Mouse (Mus musculus) cerebellum, adult 2 months (tissue): ENCODE measurements around the gene Hao2. TPM values are rescaled to one million over a fixed set of nuclear protein-coding genes. Genes with fewer than 3 reads are reported as not detected.

Experiments used
- DNase-seq, 2 experiments: peaks; one replicate each; pipeline ENCODE4 v3.0.0; 2021
- H3K27ac ChIP-seq: fragments of 200-500 bp; 2 replicates; pipeline ENCODE4 v1.5.1; 2012; ENCODE audit warnings: low read length, control low read depth, inconsistent platforms; ENCODE audit not compliant: insufficient read depth
- H3K27me3 ChIP-seq: fragments of 200-500 bp; 2 replicates; pipeline ENCODE4 v1.6.1; 2012; ENCODE audit warnings: inconsistent platforms, mild to moderate bottlenecking, low read length, moderate library complexity; ENCODE audit not compliant: control insufficient read depth, insufficient read depth
- H3K4me1 ChIP-seq: fragments of 200-500 bp; 2 replicates; pipeline ENCODE4 v1.6.1; 2011; ENCODE audit warnings: low read length; ENCODE audit not compliant: control insufficient read depth, insufficient read depth
- H3K4me3 ChIP-seq: fragments of 200-500 bp; replicated peaks from 2 replicates; pipeline ENCODE3; 2011; ENCODE audit warnings: mild to moderate bottlenecking, low read depth, low read length, control low read depth; ENCODE audit not compliant: insufficient read depth
- CTCF ChIP-seq: fragments of 200-500 bp; IDR thresholded peaks from 2 replicates; pipeline ENCODE4 v1.5.1; 2011; ENCODE audit warnings: low read depth, mild to moderate bottlenecking, control low read depth, low read length, moderate library complexity, borderline replicate concordance; ENCODE audit not compliant: insufficient read depth
- POLR2A ChIP-seq: fragments of 200-500 bp; IDR thresholded peaks from 2 replicates; pipeline ENCODE4 v1.6.1; 2011; ENCODE audit warnings: low read length, control low read depth, borderline replicate concordance; ENCODE audit not compliant: insufficient read depth
- WGBS: fragments of 180-500 bp; shearing (Covaris S2); methylation state at CpG from one replicate; pipeline ENCODE4 v1.1.7; 2018; 5-methylcytosine and 5-hydroxymethylcytosine counted together
- polyA plus RNA-seq: library from polyadenylated mRNA; depleted of rRNA; stranded (reverse); fragments of >200 nt; gene quantifications from 2 replicates; pipeline ENCODE4 v1.2.3, GENCODE M21; 2012

Gene Hao2
- polyA plus RNA-seq, 1 experiment = not detected

GRCm38 (mm10) chr3:98931836-98932235 lies 38.8 kb upstream of the Hao2 start:
- Histone ChIP-seq H3K27ac (no peak overlapping the region), H3K4me1 (no peaks in the 10 kb centered on the region), H3K27me3 (no peaks in the 10 kb centered on the region), H3K4me3 (no peak overlapping the region)
- WGBS = 15% methylated on average over 1 of the region's 1 CpGs
- DNase-seq = no peak
- TF ChIP-seq CTCF = no peak

DNA sequence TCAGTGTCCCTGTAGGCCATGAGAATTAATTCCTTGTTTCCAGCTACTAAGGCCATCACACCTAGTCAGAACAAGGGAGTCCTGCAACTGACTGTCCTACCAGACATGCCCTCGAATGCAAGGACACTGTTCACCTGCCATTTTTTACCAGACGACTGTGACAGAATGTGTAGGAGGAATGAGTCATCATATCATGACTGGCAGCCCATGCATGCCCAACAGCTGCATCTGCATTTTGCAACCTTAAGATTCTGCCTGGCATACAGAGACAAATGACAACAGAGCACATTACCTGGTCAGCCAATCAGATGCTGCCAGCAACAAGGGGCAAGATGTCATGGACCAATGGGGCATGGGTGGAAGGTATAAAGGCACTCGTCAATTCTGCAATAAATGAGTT lies 27.4 kb upstream of the Hao2 start:
- no peaks in the 10 kb centered on the region for H3K27me3 ChIP-seq
- TF ChIP-seq CTCF (no peak), POLR2A (no peak)
- no peak for DNase-seq
- H3K27ac ChIP-seq = no peak overlapping the region
- 74% methylated on average over 3 of the region's 3 CpGs for WGBS
- H3K4me3 ChIP-seq = no peak overlapping the region
- no peaks in the 10 kb centered on the region for H3K4me1 ChIP-seq

GRCm38 (mm10) chr3:98917260-98917659 lies 24.2 kb upstream of the Hao2 start:
- TF ChIP-seq CTCF (no peak), POLR2A (no peak)

GRCm38 (mm10) chr3:98916856-98917255 lies 23.8 kb upstream of the Hao2 start:
- H3K27me3 ChIP-seq = no peaks in the 10 kb centered on the region
- no peak overlapping the region for H3K27ac ChIP-seq
- H3K4me3 ChIP-seq = no peak overlapping the region
- no peak for TF ChIP-seq POLR2A
- no peak for TF ChIP-seq CTCF
- DNase-seq = no peak
- WGBS = 77% methylated on average over 2 of the region's 2 CpGs
- H3K4me1 ChIP-seq = no peaks in the 10 kb centered on the region

More at GRCm38 (mm10) chr3:98917260-98917659, 24.2 kb upstream of the Hao2 start:
- Histone ChIP-seq H3K4me3 (no peak overlapping the region), H3K27ac (no peak overlapping the region), H3K27me3 (no peaks in the 10 kb centered on the region), H3K4me1 (no peaks in the 10 kb centered on the region)
- no CpG with 5 or more reads among the region's 1 CpGs for WGBS
- DNase-seq = no peak

DNA sequence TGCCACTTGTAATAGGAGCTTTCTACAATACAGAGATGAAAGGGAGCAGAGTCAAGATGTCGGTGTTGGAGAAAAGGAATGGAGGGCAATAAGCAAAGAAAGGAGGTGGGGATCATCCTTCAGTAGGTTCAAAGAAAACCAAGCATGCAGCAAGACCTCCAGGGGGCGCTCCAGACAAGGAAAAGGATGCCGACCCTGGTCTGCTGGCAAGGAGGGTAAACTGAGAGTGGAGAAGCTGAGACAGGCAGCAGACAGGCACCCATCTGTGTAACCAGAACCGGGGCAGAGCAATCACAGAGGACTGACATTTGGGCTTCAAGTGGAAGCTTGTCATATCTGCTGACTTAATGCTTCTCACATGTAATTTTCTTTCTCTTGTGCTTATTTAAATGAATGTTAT lies 22.6 kb upstream of the Hao2 start:
- TF ChIP-seq CTCF (peak; percentile 56), POLR2A (no peak)
- peak; percentile 7 to 23 for DNase-seq
- H3K27ac ChIP-seq = no peak overlapping the region
- WGBS = 2% methylated on average over 4 of the region's 4 CpGs
- H3K4me3 ChIP-seq = no peak overlapping the region
- H3K27me3 ChIP-seq = no peaks in the 10 kb centered on the region
- H3K4me1 ChIP-seq = no peaks in the 10 kb centered on the region

DNA sequence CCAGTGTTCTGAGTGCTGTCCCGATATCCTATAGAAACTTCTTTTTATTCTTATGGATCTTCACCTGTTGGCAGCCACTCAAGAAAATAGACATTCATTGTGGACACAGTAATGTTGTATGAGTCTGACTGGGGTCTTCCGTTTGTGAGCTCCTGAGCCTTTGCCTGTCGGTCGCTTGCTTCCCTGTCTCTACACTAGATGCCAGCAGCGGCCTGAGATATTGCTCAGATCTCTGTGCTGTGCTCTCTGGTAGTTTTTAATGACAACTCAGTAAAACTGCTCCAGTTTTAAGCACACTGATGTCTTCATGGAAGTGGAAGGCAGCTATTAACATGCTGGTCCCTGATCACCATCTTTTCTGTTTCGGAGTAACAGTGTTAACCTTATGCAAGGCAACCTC lies 20.6 kb upstream of the Hao2 start:
- WGBS = 77% methylated on average over 6 of the region's 6 CpGs
- no peak overlapping the region for H3K27ac ChIP-seq
- no peaks in the 10 kb centered on the region for H3K27me3 ChIP-seq
- no peak for DNase-seq
- no peak overlapping the region for H3K4me3 ChIP-seq
- H3K4me1 ChIP-seq = no peaks in the 10 kb centered on the region
- TF ChIP-seq CTCF = no peak
- TF ChIP-seq POLR2A = no peak

DNA sequence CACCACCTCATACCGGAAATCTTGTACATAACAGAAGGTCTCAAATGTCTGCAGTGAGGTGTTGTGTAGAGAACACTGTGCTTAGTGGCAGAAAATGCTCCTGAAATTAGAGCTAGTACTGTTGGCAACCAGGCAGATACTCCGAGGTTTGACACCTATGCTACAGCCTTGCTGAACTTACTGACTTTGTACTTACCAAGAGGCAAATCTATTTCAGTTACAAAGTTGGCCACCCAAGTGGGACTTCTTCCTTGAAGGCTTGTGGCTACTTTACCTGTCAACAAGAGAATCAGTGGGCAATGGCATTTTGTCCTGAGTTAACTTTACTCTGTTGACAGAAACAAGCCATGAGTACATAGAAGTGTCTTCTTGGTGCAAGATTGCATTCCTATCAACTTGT lies 4.6 kb upstream of the Hao2 start:
- WGBS = 90% methylated on average over 2 of the region's 2 CpGs
- TF ChIP-seq POLR2A = no peak
- TF ChIP-seq CTCF = no peak
- Histone ChIP-seq H3K27me3 (no peaks in the 10 kb centered on the region), H3K4me1 (no peaks in the 10 kb centered on the region), H3K27ac (no peak overlapping the region), H3K4me3 (no peak overlapping the region)
- no peak for DNase-seq

DNA sequence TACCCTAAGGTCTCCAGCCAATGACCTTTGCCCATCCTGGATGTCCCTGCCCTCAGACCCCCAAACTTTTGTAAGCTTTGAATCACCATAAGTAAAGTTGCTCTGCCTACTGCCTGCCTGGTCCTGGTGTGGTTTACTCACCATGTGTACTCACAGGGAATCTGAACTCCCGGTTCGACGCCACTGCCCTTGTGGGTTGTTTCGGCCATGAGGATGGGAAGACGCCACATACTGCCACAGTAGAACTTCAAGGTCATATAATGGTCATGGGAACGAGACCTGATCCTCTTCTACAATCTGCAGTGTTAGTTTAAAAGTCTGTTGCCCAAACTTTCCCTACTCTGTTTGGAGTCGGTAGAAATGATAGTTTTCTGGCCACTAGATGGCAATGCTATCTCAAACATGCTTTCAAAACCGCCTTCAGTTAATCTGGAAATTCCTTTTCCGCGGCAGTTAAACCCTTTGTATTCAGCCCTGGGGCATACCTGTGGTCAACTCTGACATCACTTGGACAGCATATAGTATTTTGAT lies 2.1 kb upstream of the Hao2 start:
- H3K4me1 ChIP-seq = no peaks in the 10 kb centered on the region
- no peak for DNase-seq
- no peak overlapping the region for H3K4me3 ChIP-seq
- 44% methylated on average over 10 of the region's 10 CpGs for WGBS
- TF ChIP-seq POLR2A = no peak
- peak; percentile 23; the same call in 1 of the 2 replicates for TF ChIP-seq CTCF
- no peaks in the 10 kb centered on the region for H3K27me3 ChIP-seq
- no peak overlapping the region for H3K27ac ChIP-seq

GRCm38 (mm10) chr3:98890430-98890829 lies 2.6 kb downstream of the Hao2 start:
- TF ChIP-seq POLR2A = no peak
- no peak for TF ChIP-seq CTCF
- H3K4me3 ChIP-seq = no peak overlapping the region
- 85% methylated on average over 4 of the region's 4 CpGs for WGBS
- no peaks in the 10 kb centered on the region for H3K27me3 ChIP-seq
- DNase-seq = no peak
- no peak overlapping the region for H3K27ac ChIP-seq
- no peaks in the 10 kb centered on the region for H3K4me1 ChIP-seq
